In the genomic region with DNA sequence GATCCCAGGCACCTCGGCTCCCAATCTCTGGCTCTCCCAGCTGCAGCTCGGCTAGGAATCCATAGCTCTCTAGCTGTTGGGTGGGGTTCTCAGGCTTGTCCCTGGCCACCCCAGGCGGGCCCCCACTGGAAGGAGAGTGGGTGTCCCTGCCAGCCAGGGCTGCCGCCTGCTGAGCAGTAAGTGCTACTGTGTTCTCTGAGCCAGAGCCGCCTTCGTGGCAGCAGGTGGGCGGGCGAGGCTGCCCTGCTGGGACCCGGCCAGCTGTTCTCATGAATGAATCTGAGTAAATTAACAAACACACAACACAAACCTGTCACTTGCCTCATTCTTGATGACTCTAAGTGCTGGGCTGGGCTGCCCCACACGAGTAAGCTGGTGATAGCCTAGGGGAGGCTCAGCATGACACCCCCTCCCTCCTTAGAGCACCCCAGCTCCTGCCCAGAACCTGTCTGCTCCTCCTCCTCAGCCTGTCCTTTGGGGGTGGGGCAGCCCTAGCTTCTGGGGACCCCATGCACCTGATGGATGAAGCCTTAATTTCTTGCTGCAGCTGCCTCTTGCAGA, we compare ENCODE assay signal across 12 mouse cellular contexts. TPM values are rescaled to one million over a fixed set of nuclear protein-coding genes. Genes with fewer than 3 reads are reported as not detected.
DNase-seq lines count a peak whose midpoint lies in the region; ATAC-seq lines count a peak whose summit lies in the region.
"Had no signal": no experiment of that assay in that cellular context is flagged by ENCODE, and none has a peak within 500 bp of the region (broad histone marks: within the 10 kb centered on the region; RNA-seq: fewer than 3 reads in every experiment).

No protein-coding gene starts in this region.

- no peak overlapping the region for H3K27ac ChIP-seq in forebrain, embryonic 15.5 days (replicated peaks)
- peak overlapping the region; percentile 32; the same call in 1 of the 2 replicates for H3K27ac ChIP-seq in midbrain, embryonic 12.5 days (replicated peaks)
- no peak overlapping the region for H3K27ac ChIP-seq in stomach, embryonic 16.5 days (ENCODE audit: low read length)
- H3K27ac ChIP-seq: liver, embryonic 15.5 days had no signal

- no peak overlapping the region for H3K4me2 ChIP-seq in forebrain, embryonic 15.5 days (replicated peaks)
- H3K4me2 ChIP-seq in midbrain, embryonic 12.5 days (replicated peaks): peak overlapping the region; percentile 13; the same call in 1 of the 2 replicates
- H3K4me2 ChIP-seq in stomach, embryonic 16.5 days (ENCODE audit: low read depth, low read length): no peak overlapping the region
- H3K4me2 ChIP-seq: heart, embryonic 11.5 days; liver, embryonic 15.5 days had no signal

- H3K9me3 ChIP-seq in forebrain, embryonic 15.5 days: no peaks in the 10 kb centered on the region
- H3K9me3 ChIP-seq in midbrain, embryonic 12.5 days: peaks cover 6% of the 10 kb centered on the region; the same call in 1 of the 2 replicates
- H3K9me3 ChIP-seq in stomach, embryonic 16.5 days (replicated peaks; ENCODE audit: control insufficient read depth, low read length): 0 out of 2 replicates have a peak, but pooled peaks cover 4% of the 10 kb centered on the region
- H3K9me3 ChIP-seq: liver, embryonic 15.5 days had no signal

- peaks cover 24% of the 10 kb centered on the region for H3K4me1 ChIP-seq in forebrain, embryonic 15.5 days
- H3K4me1 ChIP-seq in midbrain, embryonic 12.5 days: peaks cover 37% of the 10 kb centered on the region
- peaks cover 5% of the 10 kb centered on the region for H3K4me1 ChIP-seq in stomach, embryonic 16.5 days (ENCODE audit: control insufficient read depth, insufficient read depth, low read length)
- H3K4me1 ChIP-seq: liver, embryonic 15.5 days had no signal

- peak; percentile 25 for DNase-seq in right cerebral cortex, postnatal 14 days
- no peak for DNase-seq in right cerebral cortex, postnatal 25 days
- DNase-seq in layer of hippocampus, postnatal 25 days (ENCODE audit: extremely low spot score in 1 of 2, low spot score in 1 of 2): no peak
- no peak for DNase-seq in layer of hippocampus, adult 8-10 months (ENCODE audit: low spot score in 2 of 2)

- H3K9ac ChIP-seq in forebrain, embryonic 15.5 days (replicated peaks): no peak overlapping the region
- H3K9ac ChIP-seq in midbrain, embryonic 12.5 days (replicated peaks): no peak overlapping the region
- no peak overlapping the region for H3K9ac ChIP-seq in stomach, embryonic 16.5 days (ENCODE audit: low read length)
- H3K9ac ChIP-seq: liver, embryonic 15.5 days had no signal

- 1% methylated on average over 10 of the region's 10 CpGs for WGBS in forebrain, embryonic 15.5 days
- 3% methylated on average over 10 of the region's 10 CpGs for WGBS in midbrain, embryonic 12.5 days
- WGBS in stomach, embryonic 16.5 days: 6% methylated on average over 10 of the region's 10 CpGs

- no peak overlapping the region for H3K4me3 ChIP-seq in forebrain, embryonic 15.5 days
- H3K4me3 ChIP-seq in midbrain, embryonic 12.5 days: no peak overlapping the region
- no peak overlapping the region for H3K4me3 ChIP-seq in stomach, embryonic 16.5 days (replicated peaks; ENCODE audit: low read length)
- H3K4me3 ChIP-seq: liver, embryonic 15.5 days had no signal

- H3K36me3 ChIP-seq in forebrain, embryonic 15.5 days: no peaks in the 10 kb centered on the region
- no peaks in the 10 kb centered on the region for H3K36me3 ChIP-seq in midbrain, embryonic 12.5 days
- H3K36me3 ChIP-seq in stomach, embryonic 16.5 days (ENCODE audit: control insufficient read depth, insufficient read depth, low read length): no peaks in the 10 kb centered on the region
- H3K36me3 ChIP-seq: liver, embryonic 15.5 days had no signal

- ATAC-seq in forebrain, embryonic 15.5 days (replicated peaks): peak; percentile 71
- peak; percentile 67 for ATAC-seq in midbrain, embryonic 12.5 days (ENCODE audit: low FRiP score, low read depth)
- 0 out of 2 replicates have a peak, but pooled peaks have one; percentile 29 for ATAC-seq in stomach, embryonic 16.5 days (ENCODE audit: insufficient read depth, low FRiP score)
- no peak for ATAC-seq in megakaryocyte progenitor cell, adult 5-6 weeks (replicated peaks; ENCODE audit: poor library complexity)

- H3K27me3 ChIP-seq in forebrain, embryonic 15.5 days: peaks cover 63% of the 10 kb centered on the region
- peaks cover 83% of the 10 kb centered on the region for H3K27me3 ChIP-seq in midbrain, embryonic 12.5 days
- peaks cover 63% of the 10 kb centered on the region for H3K27me3 ChIP-seq in stomach, embryonic 16.5 days (ENCODE audit: control insufficient read depth, insufficient read depth, low read length)

RNA-seq across cellular contexts. Expression of a gene that starts 38.1 kb away (rescaled TPM):
- polyA plus RNA-seq in forebrain, embryonic 15.5 days (2015; fragmentation: Nextera tagmentation; extraction: Ambion mirVana): 4.2 and 4.8 TPM in 2 replicates
- polyA plus RNA-seq in midbrain, embryonic 12.5 days (2016; fragmentation: Nextera tagmentation; extraction: Ambion mirVana): 84.9 and 90.8 TPM in 2 replicates
- polyA plus RNA-seq in stomach, embryonic 16.5 days (2015; fragmentation: Nextera tagmentation; extraction: Ambion mirVana): not detected in 2 replicates
- total RNA-seq in layer of hippocampus, postnatal 25 days (2021): not detected
- total RNA-seq in layer of hippocampus, adult 8-10 months (2022): not detected
- not detected in 2 replicates for total RNA-seq in megakaryocyte progenitor cell, adult 5-6 weeks (2015)
- total RNA-seq in megakaryocyte progenitor cell, adult 5-6 weeks (2017): not detected in 2 replicates
- total RNA-seq: monocyte, adult 5-6 weeks had no signal
- polyA plus RNA-seq: cortical plate, adult 2 months; liver, embryonic 15.5 days had no signal
